Mouse (Mus musculus) left cerebral cortex, postnatal 25 days (tissue): Measurements from ENCODE around the gene Tmem247. TPM values are rescaled to one million over a fixed set of nuclear protein-coding genes. Genes with fewer than 3 reads are reported as not detected.
A peak's percentile ranks its signal among the peaks of the same experiment; 100 is the strongest.

Experiments
- DNase-seq, 2 experiments: peaks; one replicate each; pipeline ENCODE4 v3.0.0; 2022; ENCODE audit warnings: low spot score in 2 of 2, mixed read lengths in 1 of 2
- intact Hi-C: fragments of 180-260 bp; cut with DNase I; formaldehyde crosslinking; loops from one replicate; pipeline ENCODE4 v1.15.1; 2025
- total RNA-seq, 2 experiments: library from RNA; stranded (reverse); gene quantifications; 2 replicates each; pipeline ENCODE4 v1.2.3; 2021

The Tmem247 gene
- total RNA-seq: not detected

DNA sequence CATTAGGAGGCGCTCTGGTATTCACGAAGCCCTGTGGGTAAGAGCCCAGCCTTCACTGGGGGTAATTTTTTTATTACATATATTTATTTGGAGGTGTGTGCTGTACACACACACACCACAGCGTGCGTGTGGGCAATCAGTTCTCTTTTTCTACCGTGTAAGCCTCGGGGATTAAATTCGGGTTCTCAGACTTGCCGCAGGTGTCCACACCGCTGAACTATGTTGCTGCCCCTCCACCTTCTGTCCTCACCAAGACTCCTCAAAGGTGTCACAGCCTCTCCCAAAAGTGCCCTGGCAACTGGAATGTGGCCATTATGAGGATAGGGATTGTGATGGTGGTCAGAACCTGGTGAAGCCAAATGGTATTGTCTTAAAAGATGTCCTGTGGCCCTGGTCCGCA, at the start of gene Tmem247:
Tmem247 (plus strand) TSS at position 301 of the 400 bp plus-strand sequence.
- intact Hi-C loops: no loop called here
- no peak for DNase-seq

DNA sequence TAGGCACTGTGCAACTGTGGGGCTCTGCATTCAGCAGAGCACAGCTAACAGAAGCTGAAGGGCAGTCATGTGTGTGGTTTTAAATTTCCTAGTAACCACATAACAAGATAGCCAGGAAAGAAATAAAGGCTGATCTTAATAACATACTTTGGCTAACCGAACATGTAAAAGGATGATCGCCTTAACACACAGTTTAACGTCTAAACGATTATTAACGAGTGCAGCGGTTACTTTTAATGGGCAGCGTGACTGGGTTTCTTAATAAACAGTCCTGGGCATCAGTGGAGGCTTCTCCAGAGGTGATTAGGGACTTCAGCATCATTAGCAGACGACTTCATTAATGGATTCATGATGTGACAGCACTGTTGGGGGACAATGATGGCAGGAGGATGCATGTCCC, 46.6 kb upstream of the Tmem247 start:
- DNase-seq: no peak
- intact Hi-C loops: no loop called here

GRCm38 (mm10) chr17:86872643-86873042, 44.5 kb upstream of the Tmem247 start:
- intact Hi-C loops: no loop called here
- DNase-seq: no peak

GRCm38 (mm10) chr17:86876940-86877339, 40.2 kb upstream of the Tmem247 start:
- DNase-seq: no peak
- intact Hi-C loops: no loop called here

- DNase-seq: no peak
- intact Hi-C loops: no loop called here
Observed at GRCm38 (mm10) chr17:86877747-86878146, 39.4 kb upstream of the Tmem247 start.

DNA sequence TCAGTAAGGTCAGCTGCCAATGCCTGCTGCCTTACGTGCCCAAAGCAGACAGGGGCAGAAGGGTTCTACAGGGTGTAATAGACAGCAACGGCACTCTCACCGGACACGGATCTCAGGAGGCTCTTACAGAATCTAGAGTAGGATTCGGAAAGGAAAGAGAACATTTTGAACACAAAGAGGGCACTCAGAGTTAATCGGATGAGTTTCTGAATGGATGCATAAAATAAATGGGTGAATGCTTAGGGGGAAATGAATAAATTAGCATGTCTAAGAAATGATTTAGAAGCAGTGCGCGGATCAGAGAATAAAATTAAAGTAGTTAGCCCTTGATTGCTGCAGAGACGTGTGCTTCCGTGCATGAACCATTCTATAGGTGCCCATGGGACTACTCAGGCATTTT, 37.1 kb upstream of the Tmem247 start:
- DNase-seq: no peak
- intact Hi-C loops: no loop called here

DNA sequence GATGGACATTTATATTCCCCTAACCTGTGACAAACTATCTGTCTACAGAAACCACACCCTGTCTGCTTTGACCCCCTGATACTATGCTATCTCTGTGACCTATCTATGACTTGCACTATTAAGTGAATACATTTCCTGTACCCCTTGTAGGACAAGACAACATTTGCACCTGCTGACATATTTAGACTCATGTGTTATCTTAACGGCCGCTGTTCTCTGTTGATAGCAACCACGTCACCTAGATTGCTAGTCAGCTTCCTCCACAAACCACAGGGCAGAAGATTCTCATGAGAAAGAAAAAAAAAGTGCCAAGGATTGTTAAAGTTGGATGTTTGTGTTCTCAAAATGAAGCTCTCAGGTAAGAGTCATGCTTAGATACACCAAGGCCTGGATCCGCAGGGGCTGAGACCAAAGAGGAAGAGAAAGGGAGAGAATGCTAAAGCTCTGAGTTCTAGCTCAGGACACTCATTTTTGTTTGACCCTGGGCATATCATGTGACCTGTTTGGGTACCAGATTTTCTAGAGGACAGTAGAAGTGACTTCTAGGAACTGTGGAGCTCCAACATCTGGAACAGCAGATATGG, 36.6 kb upstream of the Tmem247 start:
- DNase-seq: no peak
- intact Hi-C loops: no loop called here

DNA sequence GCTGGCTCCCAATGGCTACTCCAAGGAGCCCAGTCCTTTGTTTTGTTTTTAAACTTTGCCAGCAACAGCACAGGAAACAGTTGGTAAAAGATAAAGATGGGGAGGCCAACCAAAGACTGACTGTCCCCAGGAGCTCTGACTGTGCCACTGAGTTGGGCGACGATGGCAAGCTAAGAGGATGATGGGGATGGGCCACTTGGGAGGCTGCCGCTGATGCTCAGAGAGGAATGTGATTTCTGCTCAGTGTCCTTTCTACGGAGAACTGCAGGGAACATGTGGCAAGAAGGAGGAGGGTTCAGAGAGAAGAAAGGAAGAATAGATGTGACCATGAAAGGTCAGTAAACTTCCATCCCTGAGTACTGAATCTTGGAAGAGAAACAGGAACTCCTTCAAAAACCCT, 22.0 kb upstream of the Tmem247 start:
- no peak for DNase-seq
- intact Hi-C loops: no loop called here

DNA sequence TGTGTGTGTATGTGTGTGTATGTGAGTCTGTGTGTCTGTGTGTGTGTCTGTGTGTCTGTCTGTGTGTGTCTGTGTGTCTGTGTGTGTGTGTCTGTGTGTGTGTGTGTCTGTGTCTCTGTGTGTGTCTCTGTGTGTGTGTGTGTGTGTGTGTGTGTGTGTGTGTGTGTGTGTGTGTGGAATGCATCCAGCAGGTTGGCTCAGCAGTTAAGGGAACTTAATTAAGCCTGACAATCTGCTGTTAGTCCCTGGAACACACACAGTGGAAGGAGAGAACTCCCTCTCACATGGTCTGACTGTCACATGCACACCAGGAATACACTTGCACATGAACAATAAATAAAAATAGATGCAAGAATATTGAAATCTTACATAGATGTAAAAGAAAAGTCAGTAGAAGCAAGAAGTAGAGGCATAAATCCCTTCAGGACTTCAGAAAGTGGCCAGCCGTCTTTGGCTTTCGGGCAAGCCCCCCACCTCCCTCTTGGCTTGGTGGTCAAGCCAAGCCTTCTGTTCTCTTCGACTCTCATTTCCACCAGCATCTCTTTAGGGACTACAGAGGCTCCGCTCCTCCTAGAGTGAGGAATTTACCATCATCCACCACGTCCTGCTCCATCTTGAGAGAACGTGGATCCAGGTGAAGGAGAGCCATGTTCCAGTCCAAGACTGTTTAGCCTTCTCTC, 19.5 kb upstream of the Tmem247 start:
- DNase-seq: no peak
- intact Hi-C loops: no loop called here

DNA sequence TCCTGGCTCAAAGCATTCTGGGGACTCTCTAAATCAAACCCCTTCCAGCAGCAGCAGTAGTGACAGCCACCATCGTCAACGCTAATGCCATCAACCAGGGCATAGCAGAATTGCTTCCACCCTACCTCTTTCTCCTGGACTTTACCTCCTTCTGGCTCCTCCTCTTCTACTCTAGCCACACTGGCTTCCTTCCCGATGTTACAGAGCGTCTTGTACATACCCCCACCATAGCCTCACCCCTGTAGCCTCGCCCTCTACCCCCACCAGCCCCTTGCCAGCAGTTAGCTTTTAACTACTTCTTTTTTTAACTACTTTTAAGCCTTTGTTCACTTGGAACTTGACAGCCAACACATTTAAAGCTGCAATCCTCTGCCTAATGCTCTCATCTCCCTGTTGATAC, 17.3 kb upstream of the Tmem247 start:
- no peak for DNase-seq
- intact Hi-C loops: no loop called here

DNA sequence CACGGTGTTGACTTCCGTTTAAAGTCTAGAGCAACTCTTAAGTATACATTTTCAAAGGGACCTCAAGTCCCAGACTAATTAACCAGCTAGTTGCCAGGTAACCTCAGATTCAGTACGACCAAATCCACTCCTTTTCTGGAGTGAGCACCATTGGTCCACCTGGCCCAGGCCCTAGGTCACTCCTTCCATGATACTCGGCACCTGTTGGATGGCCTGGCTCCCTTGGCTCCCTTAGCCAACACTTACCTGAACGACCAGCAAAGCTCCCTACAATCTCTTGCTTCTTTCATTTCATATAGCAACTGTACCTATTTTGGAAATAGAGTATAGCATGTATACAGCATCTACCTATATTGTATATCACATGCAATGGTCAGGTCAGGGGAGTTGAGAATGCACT, 16.6 kb upstream of the Tmem247 start:
- DNase-seq: no peak
- intact Hi-C loops: no loop called here

DNA sequence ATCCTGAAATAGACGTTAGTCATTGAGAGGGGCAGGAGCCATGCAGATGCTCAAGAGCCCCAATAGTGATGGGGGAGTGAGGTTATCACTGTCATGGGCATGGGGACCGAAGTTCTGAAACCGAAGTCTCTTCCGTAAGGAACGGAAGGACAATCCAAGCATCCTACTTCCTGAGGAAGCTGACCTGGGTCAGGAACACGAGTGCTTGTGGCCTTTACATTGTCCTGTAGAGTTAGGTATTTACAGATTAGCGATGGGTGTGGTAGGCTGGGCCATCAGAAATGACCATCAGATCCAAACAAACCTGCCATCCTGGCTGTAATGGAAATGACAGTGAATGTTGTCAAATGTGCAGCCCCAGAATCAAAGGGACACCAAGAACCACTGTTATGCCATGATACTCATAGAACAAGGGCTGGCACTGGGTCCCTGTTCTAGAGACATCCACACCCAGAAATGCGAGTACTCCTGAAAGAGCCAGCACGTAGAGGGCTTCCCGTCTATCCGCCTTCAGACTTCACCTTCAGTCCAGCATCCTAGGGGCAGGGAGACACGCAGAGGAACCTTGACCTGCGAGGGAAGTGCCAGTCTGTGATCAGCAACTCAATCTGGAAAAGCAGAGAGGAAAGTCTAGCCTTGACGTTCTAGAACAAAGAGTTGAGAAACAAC, 14.6 kb upstream of the Tmem247 start:
- DNase-seq: no peak
- intact Hi-C loops: no loop called here

DNA sequence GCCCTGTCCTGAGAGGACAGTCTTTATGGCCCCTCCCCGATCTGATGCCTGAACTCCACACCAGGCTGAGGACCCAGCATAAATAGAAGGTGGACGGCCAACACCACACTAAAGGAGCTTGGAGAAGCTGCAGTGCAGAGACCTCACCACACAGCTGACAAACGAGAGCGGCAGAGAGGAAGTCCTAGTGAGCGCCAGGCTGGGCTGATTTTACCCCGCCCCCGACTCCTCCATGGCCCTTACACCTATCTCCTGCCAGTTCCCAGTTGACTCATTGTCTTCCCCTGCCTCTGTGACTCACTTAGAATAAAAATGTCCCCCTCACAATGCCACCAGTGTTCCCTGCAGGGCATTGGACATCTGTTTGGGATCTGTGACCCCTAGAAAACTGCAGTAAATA, 13.6 kb upstream of the Tmem247 start:
- DNase-seq: peak in 1 of 2 experiments; percentile 54
- intact Hi-C loops: no loop called here

DNA sequence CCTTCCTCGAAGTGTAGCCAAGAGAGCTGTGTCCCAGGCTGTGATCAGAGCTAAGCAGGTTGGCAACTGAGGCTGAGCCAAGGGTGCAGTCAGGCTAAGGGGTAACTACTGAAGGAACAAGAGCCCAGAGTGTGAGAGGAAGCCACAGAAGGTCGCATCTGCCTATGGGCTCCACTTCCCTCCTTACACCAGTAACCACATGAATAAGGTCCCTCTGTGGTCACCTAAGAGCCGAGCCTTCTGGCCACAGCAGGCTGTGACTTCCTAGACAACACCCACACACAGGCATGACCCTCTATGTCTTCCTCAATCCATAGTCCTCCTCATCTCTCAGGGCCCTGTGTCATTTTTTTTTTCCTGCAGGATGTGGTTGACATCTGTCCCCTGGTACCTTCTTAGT, 12.9 kb upstream of the Tmem247 start:
- DNase-seq: no peak
- intact Hi-C loops: no loop called here

- intact Hi-C loops: loop anchor here (1.0 to 5.0 kb wide), 5 partner anchors 83 to 743 kb away; no protein-coding TSS in a partner anchor
- peak; percentile 42 to 53 for DNase-seq
Observed at GRCm38 (mm10) chr17:86905297-86906135, 11.6 kb upstream of the Tmem247 start.

GRCm38 (mm10) chr17:86906136-86906461, 11.0 kb upstream of the Tmem247 start:
- intact Hi-C loops: loop anchor here (1.0 to 5.0 kb wide), 5 partner anchors 84 to 744 kb away; no protein-coding TSS in a partner anchor
- peak; percentile 84 to 89 for DNase-seq

DNA sequence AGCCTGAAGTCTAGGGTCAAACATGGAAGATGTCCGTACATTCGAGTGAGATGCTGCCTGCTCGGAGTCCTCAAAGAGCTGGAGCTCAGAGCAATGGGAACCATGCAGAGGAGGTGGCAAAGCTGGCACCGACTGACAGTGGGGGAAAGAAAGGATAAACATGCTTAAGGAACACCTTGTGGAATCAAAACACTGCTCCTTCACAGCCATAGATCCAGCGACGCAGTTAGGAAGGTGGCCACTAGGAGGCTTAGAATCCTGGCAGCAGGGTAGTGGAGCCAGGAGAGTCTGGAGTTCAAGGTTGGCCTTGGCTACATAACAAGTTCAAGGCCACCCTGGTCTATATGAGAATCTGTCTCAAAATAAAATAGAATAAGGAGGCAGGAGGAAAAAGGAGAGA, 10.5 kb upstream of the Tmem247 start:
- DNase-seq: no peak
- intact Hi-C loops: loop anchor here (1.0 to 5.0 kb wide), 5 partner anchors 84 to 744 kb away; no protein-coding TSS in a partner anchor

- no peak for DNase-seq
Observed at GRCm38 (mm10) chr17:86907092-86907491, 10.1 kb upstream of the Tmem247 start.

DNA sequence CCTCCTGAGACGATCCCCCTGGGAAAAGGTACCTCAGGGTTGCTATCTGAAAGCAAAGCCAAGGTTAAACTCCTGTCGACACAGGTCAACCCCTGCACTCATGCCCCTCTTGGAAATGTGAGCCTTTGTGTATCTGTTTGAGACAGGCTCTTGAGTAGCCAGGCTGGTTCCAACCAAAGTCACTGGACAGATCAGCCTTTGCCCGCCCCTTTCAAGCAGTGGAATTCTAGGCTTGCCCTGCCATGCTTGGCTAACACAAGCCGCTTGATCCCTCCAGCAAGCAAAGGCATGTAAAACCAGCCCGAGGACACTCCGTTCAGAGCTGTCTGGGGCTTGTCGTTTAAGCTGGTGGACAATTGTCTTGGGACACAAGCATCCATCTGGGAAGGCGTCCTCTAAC, 8.8 kb upstream of the Tmem247 start:
- DNase-seq: no peak
- intact Hi-C loops: loop anchor here (2.0 to 5.0 kb wide), 4 partner anchors 86 to 746 kb away; no protein-coding TSS in a partner anchor

More at GRCm38 (mm10) chr17:86907092-86907491, 10.1 kb upstream of the Tmem247 start:
- intact Hi-C loops: loop anchor here (2.0 to 5.0 kb wide), 4 partner anchors 85 to 745 kb away; no protein-coding TSS in a partner anchor
